Mouse (Mus musculus): ENCODE data around the gene Lmntd2. TPM values are rescaled to one million over a fixed set of nuclear protein-coding genes. Genes with fewer than 3 reads are reported as not detected.
A peak's percentile ranks its signal among the peaks of the same experiment; 100 is the strongest.

Gene Lmntd2
- polyA plus RNA-seq, 1 experiment from 2014 or later = 0.59 TPM

DNA sequence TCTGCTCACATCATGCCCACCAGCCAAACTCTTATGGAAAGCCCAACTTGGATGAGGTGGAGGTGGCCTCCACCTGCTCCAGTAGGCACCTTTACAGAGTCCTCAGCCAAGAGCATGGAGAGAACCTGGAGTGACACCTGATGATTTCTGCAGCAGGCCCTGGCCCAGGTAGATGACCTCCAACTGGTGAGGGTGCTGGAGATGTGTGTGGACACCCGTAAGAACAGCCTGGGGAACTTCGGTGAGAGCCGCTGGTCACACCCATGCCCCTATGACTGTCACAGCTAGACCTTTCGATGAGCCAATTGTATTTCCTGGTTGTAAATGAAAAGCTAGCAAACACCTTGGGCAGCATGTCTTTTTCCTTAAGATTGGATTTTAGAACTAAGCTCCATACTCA, 15.8 kb downstream of the Lmntd2 start:
- Histone ChIP-seq H3K9ac (peak overlapping the region; percentile 71), H3K27ac (peak overlapping the region; percentile 94), H3K4me2 (peak overlapping the region; percentile 99), H3K4me3 (replicated peaks) (no peak overlapping the region), H3K9me3 (replicated peaks) (no peaks in the 10 kb centered on the region), H3K4me1 (replicated peaks) (peaks cover 79% of the 10 kb centered on the region), H3K27me3 (no peaks in the 10 kb centered on the region), H3K36me3 (no peaks in the 10 kb centered on the region)
- ATAC-seq (ENCODE audit: low read depth) = no peak
- DNase-seq = no peak
- 92% methylated on average over 4 of the region's 4 CpGs for WGBS (ENCODE audit: insufficient replicate concordance)

DNA sequence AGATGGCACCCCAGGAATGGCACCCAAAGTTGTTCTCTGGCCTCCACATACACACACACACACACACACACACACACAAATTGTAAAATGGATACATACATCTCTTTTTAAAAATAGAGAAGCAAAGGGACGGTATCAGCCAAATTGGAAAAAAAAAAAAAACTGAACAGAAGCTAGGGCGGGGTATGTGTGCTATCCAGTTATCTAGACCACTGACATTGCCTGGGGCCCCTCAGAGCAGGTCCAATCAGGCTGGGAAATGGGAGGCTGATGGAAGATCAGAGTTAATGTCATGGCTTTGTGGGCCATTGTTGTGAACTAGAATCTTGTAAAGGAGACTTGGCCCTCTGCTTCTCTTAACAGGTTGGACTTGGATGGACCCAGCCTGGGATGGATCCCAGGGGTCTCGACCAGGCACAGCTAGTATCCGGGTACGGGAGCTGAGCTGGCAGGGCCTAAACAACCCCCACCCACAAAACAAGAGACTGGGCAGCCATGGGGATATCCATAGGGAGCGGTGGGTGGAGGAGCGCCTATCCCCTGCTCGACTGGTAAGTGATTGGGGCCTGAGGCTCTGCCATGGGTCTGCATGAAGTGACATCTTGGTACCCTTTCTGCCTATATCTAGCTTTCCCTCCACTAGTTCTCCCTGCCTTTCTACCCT, 17.1 kb downstream of the Lmntd2 start:
- peak overlapping the region; percentile 71 for H3K9ac ChIP-seq
- peak overlapping the region; percentile 38 for H3K4me3 ChIP-seq (replicated peaks)
- peak overlapping the region; percentile 99 for H3K4me2 ChIP-seq
- peaks cover 9% of the 10 kb centered on the region for H3K36me3 ChIP-seq
- WGBS (ENCODE audit: insufficient replicate concordance) = 59% methylated on average over 8 of the region's 8 CpGs
- H3K4me1 ChIP-seq (replicated peaks) = peaks cover 86% of the 10 kb centered on the region
- H3K27ac ChIP-seq = peak overlapping the region; percentile 94
- ATAC-seq (ENCODE audit: low read depth) (peak; percentile 21; the same call in 1 of the 2 replicates), DNase-seq (peak; percentile 50)
- no peaks in the 10 kb centered on the region for H3K9me3 ChIP-seq (replicated peaks)
- H3K27me3 ChIP-seq = no peaks in the 10 kb centered on the region

DNA sequence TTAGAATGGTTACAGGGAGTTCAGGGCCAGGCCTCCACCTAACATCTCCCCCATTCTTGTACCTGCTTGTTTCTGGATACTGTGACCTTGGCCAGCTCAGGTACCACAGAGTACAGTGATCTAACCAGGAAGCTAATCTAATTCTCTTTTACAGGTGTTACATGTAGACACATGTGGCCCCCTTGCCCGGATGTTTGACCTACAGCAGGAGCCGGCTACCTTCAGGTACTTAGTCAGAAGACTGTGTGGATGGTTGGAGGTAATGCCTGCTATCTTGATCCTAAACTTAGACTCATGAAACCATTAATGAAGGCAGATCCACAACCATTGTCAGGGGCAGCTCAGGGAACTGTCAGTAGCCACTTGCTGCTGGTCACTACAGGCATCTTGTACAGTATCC, 18.1 kb downstream of the Lmntd2 start:
- no peak overlapping the region; the same call in 1 of the 2 replicates for H3K4me3 ChIP-seq (replicated peaks)
- peaks cover 18% of the 10 kb centered on the region for H3K36me3 ChIP-seq
- H3K9ac ChIP-seq = peak overlapping the region; percentile 49; the same call in 1 of the 2 replicates
- no peak for DNase-seq
- H3K4me1 ChIP-seq (replicated peaks) = peaks cover 90% of the 10 kb centered on the region
- H3K27ac ChIP-seq = peak overlapping the region; percentile 94
- H3K27me3 ChIP-seq = no peaks in the 10 kb centered on the region
- no peaks in the 10 kb centered on the region for H3K9me3 ChIP-seq (replicated peaks)
- 89% methylated on average over 2 of the region's 2 CpGs for WGBS (ENCODE audit: insufficient replicate concordance)
- no peak for ATAC-seq (ENCODE audit: low read depth)
- H3K4me2 ChIP-seq = peak overlapping the region; percentile 99

DNA sequence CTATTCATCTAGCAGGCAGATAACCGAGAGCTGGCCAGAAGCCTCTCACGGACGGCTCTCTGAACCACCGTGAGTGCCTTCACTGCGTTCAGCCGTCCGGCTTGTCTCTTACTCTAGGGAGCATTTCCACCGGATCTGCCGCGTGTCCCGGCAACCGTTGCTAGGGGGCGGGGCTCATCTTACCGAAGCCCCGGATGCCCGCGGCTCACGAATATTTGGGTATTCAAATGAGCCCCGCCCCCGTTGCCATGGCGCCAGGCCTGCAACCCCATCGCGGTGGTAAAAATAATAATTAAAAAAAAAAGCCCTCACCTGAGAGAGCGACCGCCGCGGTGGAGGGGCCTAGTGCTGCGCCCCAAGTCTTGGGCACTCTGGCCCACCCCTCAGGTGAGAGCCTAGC, 19.1 kb downstream of the Lmntd2 start:
- Histone ChIP-seq H3K27ac (peak overlapping the region; percentile 94), H3K9ac (peak overlapping the region; percentile 88), H3K4me1 (replicated peaks) (peaks cover 89% of the 10 kb centered on the region), H3K9me3 (replicated peaks) (no peaks in the 10 kb centered on the region), H3K36me3 (peaks cover 28% of the 10 kb centered on the region), H3K4me2 (peak overlapping the region; percentile 99), H3K4me3 (replicated peaks) (peak overlapping the region; percentile 89), H3K27me3 (no peaks in the 10 kb centered on the region)
- WGBS (ENCODE audit: insufficient replicate concordance) = under 1% methylated on average over 28 of the region's 28 CpGs
- DNase-seq (peak; percentile 93), ATAC-seq (ENCODE audit: low read depth) (peak; percentile 7; the same call in 1 of the 2 replicates)

DNA sequence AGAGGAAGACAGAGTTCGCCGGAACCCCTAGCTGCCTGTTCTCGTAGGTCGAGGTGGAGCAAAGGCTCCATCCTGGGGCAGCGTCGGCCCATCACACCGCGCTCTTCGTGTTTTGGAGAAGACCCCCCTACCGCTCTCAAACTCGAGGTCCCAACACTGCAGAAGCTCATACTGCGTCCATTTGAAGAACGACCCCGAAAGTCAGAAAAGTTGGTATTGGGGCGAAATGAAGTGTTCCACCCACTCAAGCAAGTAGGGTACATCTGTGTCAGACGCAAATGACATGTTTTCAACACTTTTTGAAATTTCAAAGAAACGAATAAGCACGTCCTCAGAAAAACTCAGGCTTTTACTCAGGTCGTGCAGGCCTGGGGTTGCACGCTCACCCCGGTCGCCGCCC, 19.5 kb downstream of the Lmntd2 start:
- DNase-seq = no peak
- ATAC-seq (ENCODE audit: low read depth) = no peak
- peaks cover 85% of the 10 kb centered on the region for H3K4me1 ChIP-seq (replicated peaks)
- under 1% methylated on average over 23 of the region's 23 CpGs for WGBS (ENCODE audit: insufficient replicate concordance)
- H3K4me3 ChIP-seq (replicated peaks) = peak overlapping the region; percentile 89
- H3K27ac ChIP-seq = peak overlapping the region; percentile 94
- H3K27me3 ChIP-seq = no peaks in the 10 kb centered on the region
- peaks cover 32% of the 10 kb centered on the region for H3K36me3 ChIP-seq
- H3K4me2 ChIP-seq = peak overlapping the region; percentile 99
- no peaks in the 10 kb centered on the region for H3K9me3 ChIP-seq (replicated peaks)
- peak overlapping the region; percentile 88 for H3K9ac ChIP-seq

DNA sequence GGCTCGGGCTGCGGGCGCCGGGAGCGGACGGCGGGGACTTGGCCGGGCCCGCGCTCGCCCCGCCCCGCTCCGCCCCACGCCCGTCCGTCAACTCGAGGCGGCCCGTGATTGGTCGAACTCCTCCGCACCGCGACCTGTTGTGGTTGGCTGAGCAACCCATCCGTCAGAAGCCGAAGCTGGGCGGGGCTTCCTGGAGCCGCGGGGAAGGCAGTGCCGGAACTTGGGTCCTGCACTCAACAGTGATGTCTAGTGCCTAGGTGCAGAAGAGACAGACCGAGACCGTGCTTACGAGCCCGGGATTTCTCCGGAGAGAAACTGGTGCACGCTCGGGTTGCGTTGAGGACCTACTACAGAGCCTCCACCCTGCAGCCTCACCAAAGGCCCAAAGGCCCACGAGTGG, 19.9 kb downstream of the Lmntd2 start, which contains the start of the genes Hras and Lrrc56:
Hras (minus strand) TSS at position 58 of the 400 bp plus-strand sequence.
Lrrc56 (plus strand) TSS at position 210 of the 400 bp plus-strand sequence.
- DNase-seq = peak; percentile 98
- H3K4me1 ChIP-seq (replicated peaks) = peaks cover 80% of the 10 kb centered on the region
- under 1% methylated on average over 24 of the region's 39 CpGs for WGBS (ENCODE audit: insufficient replicate concordance)

DNA sequence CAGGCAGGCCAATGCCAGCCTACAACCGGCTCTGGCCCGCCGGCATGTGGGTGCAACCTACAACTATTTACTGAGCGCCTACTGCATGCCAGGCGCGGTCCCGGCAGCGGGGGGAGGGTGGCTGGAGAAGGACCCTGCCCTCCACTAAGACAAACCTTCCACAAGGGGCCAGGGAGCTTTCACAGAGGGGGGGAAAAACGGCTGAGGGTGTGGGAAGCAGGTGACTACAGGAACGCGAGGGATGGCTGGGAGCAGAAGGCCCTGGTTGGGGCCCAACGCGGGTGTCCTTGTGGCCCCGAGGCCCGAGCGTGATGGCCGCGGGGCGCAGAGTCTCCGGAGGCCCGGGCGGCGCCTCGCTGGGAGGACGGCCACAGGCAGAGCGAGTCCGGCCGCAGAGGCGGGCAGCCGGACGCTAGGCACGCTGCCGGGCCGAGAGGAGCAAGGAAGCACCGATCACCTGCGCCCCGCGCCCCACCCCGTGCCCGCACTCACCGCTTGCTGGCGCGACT, 20.5 kb downstream of the Lmntd2 start:
- no peak; the same call in 1 of the 2 replicates for ATAC-seq (ENCODE audit: low read depth)
- Histone ChIP-seq H3K27me3 (no peaks in the 10 kb centered on the region), H3K4me3 (replicated peaks) (peak overlapping the region; percentile 89), H3K36me3 (peaks cover 36% of the 10 kb centered on the region), H3K4me1 (replicated peaks) (peaks cover 75% of the 10 kb centered on the region), H3K4me2 (peak overlapping the region; percentile 97), H3K9me3 (replicated peaks) (no peaks in the 10 kb centered on the region), H3K27ac (peak overlapping the region; percentile 92), H3K9ac (peak overlapping the region; percentile 99)
- DNase-seq = no peak
- WGBS (ENCODE audit: insufficient replicate concordance) = under 1% methylated on average over 36 of the region's 43 CpGs

More for the DNA sequence above, 19.9 kb downstream of the Lmntd2 start, which contains the start of the genes Hras and Lrrc56:
- Histone ChIP-seq H3K9me3 (replicated peaks) (no peaks in the 10 kb centered on the region), H3K4me3 (replicated peaks) (peak within 1 kb of the TSS; percentile 89), H3K27me3 (no peaks in the 10 kb centered on the region), H3K27ac (peak within 1 kb of the TSS; percentile 94), H3K4me2 (peak within 1 kb of the TSS; percentile 99), H3K36me3 (peaks cover 36% of the 10 kb centered on the region), H3K9ac (peak within 1 kb of the TSS; percentile 99)
- peak; percentile 89 for ATAC-seq (ENCODE audit: low read depth)

DNA sequence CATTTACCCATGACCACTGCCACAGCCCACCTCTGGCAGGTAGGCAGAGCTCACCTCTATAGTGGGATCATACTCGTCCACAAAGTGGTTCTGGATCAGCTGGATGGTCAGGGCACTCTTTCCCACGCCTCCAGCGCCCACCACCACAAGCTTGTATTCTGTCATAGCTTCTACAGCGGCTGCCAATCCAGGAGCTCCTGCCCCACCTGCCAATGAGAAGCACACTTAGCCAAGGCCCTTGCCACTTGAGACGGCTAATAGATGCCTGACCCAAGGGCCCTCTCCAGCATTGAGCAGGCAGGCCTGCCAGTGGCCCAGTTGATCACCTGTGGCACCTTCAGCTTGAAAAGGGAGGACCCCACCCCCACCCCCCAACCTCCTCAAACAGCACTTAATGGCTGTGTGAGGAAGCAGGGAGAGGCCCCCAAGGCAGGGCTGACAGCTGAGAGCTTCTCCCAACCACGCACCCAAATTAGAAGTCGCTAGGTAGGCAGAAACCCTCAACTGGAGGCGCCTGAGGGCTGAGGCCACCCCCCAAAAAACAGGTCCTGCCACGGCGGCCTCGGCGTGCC, 21.0 kb downstream of the Lmntd2 start:
- Histone ChIP-seq H3K27ac (peak overlapping the region; percentile 92), H3K4me1 (replicated peaks) (peaks cover 70% of the 10 kb centered on the region), H3K36me3 (peaks cover 36% of the 10 kb centered on the region), H3K9ac (peak overlapping the region; percentile 99), H3K9me3 (replicated peaks) (no peaks in the 10 kb centered on the region), H3K27me3 (no peaks in the 10 kb centered on the region), H3K4me3 (replicated peaks) (peak overlapping the region; percentile 89), H3K4me2 (peak overlapping the region; percentile 97)
- 25% methylated on average over 12 of the region's 12 CpGs for WGBS (ENCODE audit: insufficient replicate concordance)
- no peak for ATAC-seq (ENCODE audit: low read depth)
- DNase-seq = no peak

DNA sequence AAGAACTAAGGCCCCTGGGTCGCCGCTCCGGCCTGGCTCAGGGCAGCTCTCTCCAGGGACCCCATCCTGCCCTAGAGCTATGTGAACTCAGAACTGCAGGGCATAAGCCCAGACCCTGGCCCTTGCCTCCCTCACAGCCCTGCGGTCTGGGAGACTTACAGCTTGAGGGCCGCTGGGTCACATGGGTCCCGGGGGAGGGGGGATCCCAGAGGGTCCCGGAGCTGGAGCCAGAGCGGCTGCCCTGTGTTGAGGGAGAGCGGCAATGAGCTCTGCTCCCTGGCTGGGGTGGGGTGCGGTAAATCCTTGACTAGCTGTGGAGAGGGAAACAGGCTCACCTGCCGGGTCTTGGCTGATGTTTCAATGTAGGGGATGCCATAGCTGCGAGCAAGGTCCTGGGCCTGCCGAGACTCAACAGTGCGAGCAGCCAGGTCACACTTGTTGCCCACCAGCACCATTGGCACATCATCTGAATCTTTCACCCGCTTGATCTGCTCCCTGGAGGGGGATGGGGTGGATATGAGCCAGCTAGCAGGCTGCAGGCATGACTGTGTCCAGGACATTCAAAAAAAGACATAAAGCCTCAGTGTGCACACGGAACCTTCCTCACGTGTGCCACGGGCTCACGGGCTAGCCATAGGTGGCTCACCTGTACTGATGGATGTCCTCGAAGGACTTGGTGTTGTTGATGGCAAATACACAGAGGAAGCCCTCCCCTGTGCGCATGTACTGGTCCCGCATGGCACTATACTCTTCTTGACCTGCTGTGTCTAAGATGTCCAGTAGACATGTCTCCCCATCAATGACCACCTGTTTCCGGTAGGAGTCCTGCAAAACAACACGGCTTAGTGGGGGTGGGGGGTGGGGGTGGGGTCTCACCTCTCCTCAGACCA, 21.8 kb downstream of the Lmntd2 start:
- peaks cover 36% of the 10 kb centered on the region for H3K36me3 ChIP-seq
- H3K4me1 ChIP-seq (replicated peaks) = peaks cover 61% of the 10 kb centered on the region
- ATAC-seq (ENCODE audit: low read depth) = no peak
- H3K9me3 ChIP-seq (replicated peaks) = no peaks in the 10 kb centered on the region
- peak overlapping the region; percentile 92 for H3K27ac ChIP-seq
- H3K4me3 ChIP-seq (replicated peaks) = peak overlapping the region; percentile 89
- peak overlapping the region; percentile 99 for H3K9ac ChIP-seq
- whole genome bisulfite sequencing (ENCODE audit: insufficient replicate concordance) = 89% methylated on average over 24 of the region's 24 CpGs
- H3K27me3 ChIP-seq = no peaks in the 10 kb centered on the region
- no peak for DNase-seq
- peak overlapping the region; percentile 97 for H3K4me2 ChIP-seq

DNA sequence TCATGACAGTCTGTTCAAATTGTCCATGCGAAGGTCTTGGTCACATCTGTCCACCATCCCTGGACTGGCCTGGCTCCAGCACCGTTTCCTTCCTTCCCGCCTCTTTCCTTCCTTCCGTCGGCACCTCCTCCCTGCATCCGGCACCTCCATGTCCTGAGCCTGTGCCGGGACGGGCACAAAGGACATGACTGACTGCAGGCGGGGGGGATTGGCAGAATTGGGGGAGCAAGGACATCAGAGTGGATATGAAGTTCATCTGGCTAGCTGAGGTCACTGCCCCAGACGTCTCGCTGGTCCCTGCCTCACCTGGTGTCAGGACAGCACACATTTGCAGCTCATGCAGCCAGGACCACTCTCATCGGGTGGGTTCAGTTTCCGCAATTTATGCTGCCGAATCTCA, 22.8 kb downstream of the Lmntd2 start:
- Histone ChIP-seq H3K9ac (no peak overlapping the region), H3K27ac (no peak overlapping the region), H3K4me1 (replicated peaks) (peaks cover 51% of the 10 kb centered on the region), H3K4me2 (no peak overlapping the region), H3K27me3 (no peaks in the 10 kb centered on the region), H3K36me3 (peaks cover 36% of the 10 kb centered on the region), H3K4me3 (replicated peaks) (no peak overlapping the region), H3K9me3 (replicated peaks) (no peaks in the 10 kb centered on the region)
- ATAC-seq (ENCODE audit: low read depth) (no peak), DNase-seq (no peak)
- WGBS (ENCODE audit: insufficient replicate concordance) = 89% methylated on average over 14 of the region's 14 CpGs

DNA sequence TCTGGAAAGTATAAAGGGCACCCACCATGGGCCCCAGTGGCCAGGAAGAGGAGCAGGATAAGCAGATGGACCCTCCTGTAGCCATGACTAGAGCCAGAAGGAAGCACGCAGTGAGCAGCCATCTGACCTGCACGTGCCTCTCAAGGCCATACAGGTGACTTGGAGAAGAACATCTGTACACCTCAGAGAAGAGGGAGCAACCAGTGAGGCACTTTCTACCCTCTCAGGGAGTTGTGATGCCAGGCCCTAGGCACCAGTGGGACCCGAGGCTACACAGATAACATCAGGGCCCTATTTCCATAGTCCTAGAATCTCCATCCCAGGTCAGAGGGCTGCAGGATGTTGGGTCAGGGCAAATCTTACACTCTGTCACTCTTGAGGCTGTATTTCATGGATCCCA, 23.7 kb downstream of the Lmntd2 start:
- Histone ChIP-seq H3K36me3 (peaks cover 36% of the 10 kb centered on the region), H3K27ac (peak overlapping the region; percentile 53; the same call in 1 of the 2 replicates), H3K27me3 (no peaks in the 10 kb centered on the region), H3K9ac (no peak overlapping the region), H3K4me2 (no peak overlapping the region), H3K9me3 (replicated peaks) (no peaks in the 10 kb centered on the region), H3K4me1 (replicated peaks) (peaks cover 43% of the 10 kb centered on the region), H3K4me3 (replicated peaks) (no peak overlapping the region)
- ATAC-seq (ENCODE audit: low read depth) = no peak
- 74% methylated on average over 3 of the region's 3 CpGs for WGBS (ENCODE audit: insufficient replicate concordance)
- no peak for DNase-seq

All from liver, embryonic 13.5 days (tissue).